Mouse (Mus musculus) embryonic facial prominence, embryonic 11.5 days (tissue): ENCODE results near the gene Tmed5. TPM values are rescaled to one million over a fixed set of nuclear protein-coding genes. Genes with fewer than 3 reads are reported as not detected.
A peak's percentile ranks its signal among the peaks of the same experiment; 100 is the strongest.

Experiments used
- ATAC-seq: fragments of 200-750 bp; cut with Nextera tagmentation; replicated peaks from 2 replicates; pipeline ENCODE4 v1.8.0; 2017; ENCODE audit warnings: low read depth; ENCODE audit not compliant: insufficient number of reproducible peaks, low FRiP score, low TSS enrichment
- DNase-seq: peaks from one replicate; pipeline ENCODE4 v3.0.0-alpha.2; 2015; ENCODE audit warnings: low spot score
- H3K27ac ChIP-seq: fragments of 300-500 bp; sonication (generic); replicated peaks from 2 replicates; pipeline ENCODE4 v1.5.1; 2014; ENCODE audit warnings: mild to moderate bottlenecking, low read depth, low read length, control low read depth
- H3K27me3 ChIP-seq: fragments of 300-500 bp; sonication (generic); 2 replicates; pipeline ENCODE4 v1.6.1; 2014; ENCODE audit warnings: mild to moderate bottlenecking, low read length, moderate library complexity, mixed read lengths; ENCODE audit not compliant: control insufficient read depth, insufficient read depth
- H3K36me3 ChIP-seq: fragments of 300-500 bp; sonication (generic); replicated peaks from 2 replicates; pipeline ENCODE4 v1.6.1; 2014; ENCODE audit warnings: low read depth, mild to moderate bottlenecking, low read length, moderate library complexity, mixed read lengths; ENCODE audit not compliant: control insufficient read depth, insufficient read depth
- H3K4me1 ChIP-seq: fragments of 300-500 bp; sonication (generic); 2 replicates; pipeline ENCODE4 v1.6.1; 2014; ENCODE audit warnings: low read length, mixed read lengths; ENCODE audit not compliant: control insufficient read depth, insufficient read depth
- H3K4me2 ChIP-seq: fragments of 300-500 bp; sonication (generic); 2 replicates; pipeline ENCODE4 v1.6.1; 2014; ENCODE audit warnings: low read depth, mild to moderate bottlenecking, control low read depth, low read length, moderate library complexity
- H3K4me3 ChIP-seq: fragments of 300-500 bp; sonication (generic); 2 replicates; pipeline ENCODE4 v1.5.1; 2014; ENCODE audit warnings: low read depth, low read length, control low read depth
- H3K9ac ChIP-seq: fragments of 300-500 bp; sonication (generic); replicated peaks from 2 replicates; pipeline ENCODE4 v1.6.1; 2014; ENCODE audit warnings: mild to moderate bottlenecking, control low read depth, low read length
- H3K9me3 ChIP-seq: fragments of 300-500 bp; sonication (generic); replicated peaks from 2 replicates; pipeline ENCODE4 v1.6.1; 2016; ENCODE audit warnings: mild to moderate bottlenecking, low read length, inconsistent platforms, mixed read lengths; ENCODE audit not compliant: control insufficient read depth
- WGBS: fragments of 180-500 bp; shearing (Covaris S2); extraction: QIAGEN DNeasy Blood & Tissue Kit; methylation state at CpG from one replicate; pipeline ENCODE4 v1.1.7; 2014; 5-methylcytosine and 5-hydroxymethylcytosine counted together
- polyA plus RNA-seq: library from polyadenylated mRNA; unstranded; fragments of >200 nt; fragmentation: Nextera tagmentation; extraction: Ambion mirVana; gene quantifications from 2 replicates; pipeline ENCODE4 v1.2.1, GENCODE M21; 2014

Gene Tmed5
- polyA plus RNA-seq, 1 experiment from 2014 or later = 24.1 TPM

DNA sequence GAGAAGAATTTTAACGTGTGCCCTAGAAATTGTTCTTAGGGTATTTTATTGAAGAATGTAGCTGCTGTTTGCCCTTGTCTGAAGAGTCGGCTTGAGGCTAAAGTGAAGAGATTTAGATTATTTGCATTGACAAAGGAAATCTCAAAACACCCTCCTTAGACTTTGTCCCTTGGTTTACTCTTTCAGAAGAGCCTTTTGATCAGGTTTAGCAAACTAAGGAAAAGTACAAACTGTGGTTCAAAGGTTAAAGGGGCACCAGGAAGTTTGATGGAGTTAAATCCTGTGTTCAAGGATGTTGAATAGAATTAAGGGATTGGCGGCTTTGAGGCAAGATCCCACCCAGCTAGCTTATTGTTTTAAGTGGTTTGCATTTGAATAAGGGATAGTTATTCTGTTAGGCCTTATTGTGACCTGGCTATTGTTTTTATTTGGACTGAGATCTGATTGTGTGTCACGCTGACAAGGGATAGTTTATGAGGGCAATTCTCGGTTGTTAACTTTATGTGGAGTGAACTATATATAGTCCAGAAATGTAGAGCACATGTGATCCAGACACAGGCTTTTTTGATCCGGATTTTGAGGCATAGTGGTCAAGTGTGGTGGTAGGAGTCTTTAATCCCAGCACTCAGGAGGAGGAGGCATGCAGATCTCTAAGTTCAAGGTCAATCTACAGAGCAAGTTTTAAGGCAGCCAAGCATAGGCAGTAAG is 55.4 kb downstream of the Tmed5 start:
- Histone ChIP-seq H3K27ac (no peak overlapping the region), H3K9ac (no peak overlapping the region), H3K27me3 (no peaks in the 10 kb centered on the region), H3K36me3 (no peaks in the 10 kb centered on the region; the same call in none of the 2 replicates), H3K4me3 (no peak overlapping the region), H3K9me3 (no peaks in the 10 kb centered on the region), H3K4me1 (no peaks in the 10 kb centered on the region), H3K4me2 (no peak overlapping the region)
- ATAC-seq (no peak), DNase-seq (no peak)
- WGBS = 69% methylated on average over 6 of the region's 6 CpGs

DNA sequence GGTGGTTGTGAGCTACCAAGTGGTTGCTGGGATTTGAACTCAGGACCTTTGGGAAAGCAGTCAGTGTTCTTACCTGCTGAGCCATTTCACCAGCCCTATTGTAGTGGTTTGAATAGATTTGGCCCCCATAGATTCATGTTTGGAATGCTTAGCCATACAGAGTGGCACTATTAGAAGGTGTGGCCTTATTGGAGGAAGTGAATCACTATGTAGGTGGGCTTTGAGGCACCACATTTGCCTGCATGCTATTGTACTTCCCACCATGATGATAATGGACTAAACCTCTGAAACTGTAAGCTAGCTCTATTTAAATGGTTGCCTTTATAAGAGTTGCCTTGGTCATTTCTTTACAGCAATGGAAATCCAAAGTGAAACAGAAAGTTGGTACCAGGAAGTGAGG is 56.2 kb downstream of the Tmed5 start:
- H3K9me3 ChIP-seq = no peaks in the 10 kb centered on the region
- H3K27me3 ChIP-seq = no peaks in the 10 kb centered on the region
- H3K36me3 ChIP-seq = no peaks in the 10 kb centered on the region; the same call in none of the 2 replicates
- no peak for ATAC-seq
- H3K4me1 ChIP-seq = no peaks in the 10 kb centered on the region
- no peak overlapping the region for H3K4me2 ChIP-seq
- no peak overlapping the region for H3K4me3 ChIP-seq
- H3K9ac ChIP-seq = no peak overlapping the region
- H3K27ac ChIP-seq = no peak overlapping the region
- no peak for DNase-seq

DNA sequence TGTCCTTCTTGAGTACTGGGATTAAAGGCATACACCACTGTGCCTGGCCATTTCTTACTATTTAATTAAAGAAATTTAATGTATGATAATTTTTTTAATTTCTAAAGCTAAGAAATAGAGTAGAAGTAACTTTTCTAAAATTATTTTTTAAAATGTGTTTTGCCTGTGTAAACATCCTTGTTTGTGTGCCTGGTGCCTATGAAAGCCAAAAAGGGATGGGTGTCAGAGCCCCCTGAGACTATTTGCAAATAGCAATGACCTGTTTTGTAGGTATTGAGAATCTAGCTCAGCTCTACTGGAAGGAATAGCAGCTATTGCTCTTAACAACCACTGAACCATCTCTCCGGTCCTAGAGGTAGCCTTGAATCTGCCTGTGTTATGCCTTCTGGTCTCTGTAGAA is 60.1 kb downstream of the Tmed5 start:
- Histone ChIP-seq H3K27me3 (no peaks in the 10 kb centered on the region), H3K9ac (no peak overlapping the region), H3K36me3 (peaks cover 3% of the 10 kb centered on the region), H3K9me3 (no peaks in the 10 kb centered on the region), H3K4me1 (no peaks in the 10 kb centered on the region), H3K4me3 (no peak overlapping the region), H3K4me2 (no peak overlapping the region), H3K27ac (no peak overlapping the region)
- DNase-seq (no peak), ATAC-seq (no peak)
- WGBS = 94% methylated on average over 1 of the region's 1 CpGs

DNA sequence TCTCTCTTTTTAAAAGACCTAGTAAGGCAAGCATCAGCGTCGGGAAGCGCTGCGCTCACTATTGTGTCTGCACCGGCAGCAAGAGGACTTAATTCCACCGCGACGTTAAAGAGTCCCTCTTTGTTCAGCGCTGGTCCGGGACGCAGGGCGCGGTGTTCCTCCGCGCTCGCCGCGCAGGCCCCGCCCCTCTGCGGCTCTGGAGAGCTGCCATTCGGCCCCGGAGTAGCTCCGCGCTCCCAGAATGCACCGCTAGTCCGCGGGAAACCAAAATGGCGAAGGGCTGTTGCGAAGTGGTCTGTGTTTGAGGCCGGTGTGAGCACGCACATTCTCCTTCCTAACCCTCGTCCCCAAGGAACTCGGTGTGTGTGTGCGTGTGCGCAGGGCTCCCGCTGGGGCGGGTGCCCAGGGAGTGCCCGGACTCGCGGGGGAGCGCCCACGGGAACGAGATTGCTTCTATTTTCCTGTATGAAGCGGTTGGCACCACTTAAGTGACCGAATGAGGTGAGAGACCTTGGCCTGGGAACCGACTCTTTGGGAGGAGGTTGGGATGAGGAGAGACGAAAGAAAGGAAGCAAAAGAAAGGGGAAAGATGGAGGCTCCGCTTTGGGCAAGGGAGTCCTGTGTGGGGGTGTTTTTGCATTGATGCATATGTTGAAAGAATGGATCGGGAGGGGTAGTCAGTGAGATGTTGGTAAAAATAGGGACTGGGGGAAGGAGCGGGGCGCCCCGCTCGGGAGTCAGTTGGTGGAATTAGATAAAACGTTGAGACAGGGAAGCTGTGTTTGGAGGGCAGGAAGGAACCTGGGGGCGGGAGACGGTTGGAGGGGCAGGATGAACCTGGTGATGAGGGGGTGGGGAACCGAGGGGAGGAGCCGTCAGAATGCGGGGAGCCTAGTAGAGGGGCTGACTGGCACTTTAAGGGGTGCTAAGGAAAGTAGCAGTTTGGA is 66.7 kb downstream of the Tmed5 start, which contains the start of gene Mtf2:
Gene Mtf2, plus strand, starts transcription at position 210 of the 947 bp plus-strand sequence.
- Histone ChIP-seq H3K9me3 (no peaks in the 10 kb centered on the region), H3K9ac (peak within 1 kb of the TSS; percentile 99), H3K27ac (peak within 1 kb of the TSS; percentile 90), H3K4me2 (peak within 1 kb of the TSS; percentile 53), H3K27me3 (no peaks in the 10 kb centered on the region), H3K36me3 (peaks cover 3% of the 10 kb centered on the region), H3K4me1 (no peaks in the 10 kb centered on the region), H3K4me3 (peak within 1 kb of the TSS; percentile 97)
- ATAC-seq (peak; percentile 95), DNase-seq (peak; percentile 98)
- under 1% methylated on average over 59 of the region's 59 CpGs for WGBS

DNA sequence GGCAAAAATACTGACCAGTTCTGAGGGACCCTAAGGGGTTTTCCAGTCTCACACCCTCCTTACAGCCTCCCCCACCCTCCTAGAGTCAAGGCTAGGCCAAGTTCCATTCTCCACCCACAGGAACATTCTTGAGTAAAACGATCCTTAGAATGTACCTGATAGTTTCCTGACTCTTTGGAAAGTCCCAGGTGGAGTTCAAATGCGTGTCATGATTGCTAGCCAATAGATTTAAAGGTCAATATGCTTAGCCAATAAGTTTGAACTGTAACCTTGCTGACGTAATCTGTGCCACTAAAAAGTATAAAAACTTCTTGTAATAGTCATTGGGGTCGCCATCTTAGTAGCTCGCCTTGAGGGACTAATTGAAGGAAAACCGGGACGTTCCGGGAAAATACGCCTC is 72.0 kb downstream of the Tmed5 start:
- Histone ChIP-seq H3K27ac (no peak overlapping the region), H3K27me3 (no peaks in the 10 kb centered on the region), H3K9ac (no peak overlapping the region), H3K4me1 (no peaks in the 10 kb centered on the region), H3K4me2 (no peak overlapping the region), H3K4me3 (no peak overlapping the region), H3K9me3 (no peaks in the 10 kb centered on the region), H3K36me3 (no peaks in the 10 kb centered on the region)
- DNase-seq (no peak), ATAC-seq (no peak)
- WGBS = 92% methylated on average over 9 of the region's 9 CpGs

Other genes with a start within 250 kb of the Tmed5 start
- gene Rpl5, start 232.1 kb downstream of the Tmed5 start, polyA plus RNA-seq = 82.8 and 84.2 TPM in 2 replicates
- gene Fam69a, start 145.5 kb downstream of the Tmed5 start, polyA plus RNA-seq = 22.1 and 24.3 TPM in 2 replicates
- gene Mtf2, start 66.9 kb downstream of the Tmed5 start, polyA plus RNA-seq = 160 and 164 TPM in 2 replicates
- 10.4 and 11.0 TPM in 2 replicates for gene Ccdc18, start 255 bp upstream of the Tmed5 start, polyA plus RNA-seq
- gene Dr1, start 136.3 kb upstream of the Tmed5 start, polyA plus RNA-seq = 59.0 and 65.7 TPM in 2 replicates
- 2.1 and 2.7 TPM in 2 replicates for gene Pigg, start 180.0 kb upstream of the Tmed5 start, polyA plus RNA-seq
- gene Gm42517, start 235.3 kb upstream of the Tmed5 start, polyA plus RNA-seq = not detected in 2 replicates